Mouse (Mus musculus): ENCODE measurements around the gene Parp8.

DNA sequence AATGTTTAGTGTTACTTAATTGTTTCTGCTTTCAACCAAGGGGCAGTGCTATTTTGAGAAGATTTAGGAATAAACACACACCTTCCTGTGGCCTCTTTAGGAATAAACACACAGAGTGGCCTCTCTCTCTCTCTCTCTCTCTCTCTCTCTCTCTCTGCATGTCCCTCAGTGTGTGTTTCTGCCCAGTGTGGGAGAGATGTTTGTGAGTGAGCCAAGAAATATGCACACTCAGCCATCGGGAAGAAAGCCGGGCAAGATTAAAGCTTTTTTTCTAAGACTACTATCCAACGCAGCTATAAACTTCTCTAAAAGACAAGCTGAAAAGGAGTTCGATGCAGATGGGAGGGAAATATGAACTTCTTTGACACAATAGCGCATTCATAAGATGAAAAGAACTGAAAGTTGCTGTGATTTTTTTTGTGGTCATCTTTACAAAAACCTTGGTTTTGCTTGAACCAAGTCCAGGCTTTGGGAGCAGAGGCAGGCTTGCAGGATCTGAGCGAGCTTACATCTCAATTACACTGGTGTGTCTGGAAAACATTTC lies 107.9 kb downstream of the Parp8 start:
- TF ChIP-seq CTCF (IDR thresholded peaks at IDR 0.05; ENCODE audit: low read depth, low read length) (no peak), POLR2A (IDR thresholded peaks at IDR 0.05; ENCODE audit: borderline replicate concordance, low read depth, low read length) (no peak)
